Mouse (Mus musculus) lung, embryonic 16.5 days (tissue): ENCODE data around the gene Usf3. TPM values are rescaled to one million over a fixed set of nuclear protein-coding genes. Genes with fewer than 3 reads are reported as not detected.

Source experiments
- ATAC-seq: fragments of 200-750 bp; cut with Nextera tagmentation; 2 replicates; pipeline ENCODE4 v1.8.0; 2017; ENCODE audit warnings: low read depth, mild to moderate bottlenecking, moderate library complexity
- H3K27ac ChIP-seq: fragments of 300-500 bp; sonication (generic); 2 replicates; pipeline ENCODE4 v1.5.1; 2014; ENCODE audit warnings: mild to moderate bottlenecking, control low read depth, low read length
- H3K27me3 ChIP-seq: fragments of 300-500 bp; sonication (generic); 2 replicates; pipeline ENCODE4 v1.6.1; 2014; ENCODE audit warnings: low read depth, low read length, mixed read lengths; ENCODE audit not compliant: control insufficient read depth, insufficient read depth
- H3K36me3 ChIP-seq: fragments of 300-500 bp; sonication (generic); 2 replicates; pipeline ENCODE4 v1.6.1; 2014; ENCODE audit warnings: low read length; ENCODE audit not compliant: control insufficient read depth, insufficient read depth
- H3K4me1 ChIP-seq: fragments of 300-500 bp; sonication (generic); replicated peaks from 2 replicates; pipeline ENCODE4 v1.6.1; 2014; ENCODE audit warnings: low read length, mixed read lengths; ENCODE audit not compliant: control insufficient read depth, insufficient read depth
- H3K4me2 ChIP-seq: fragments of 300-500 bp; sonication (generic); 2 replicates; pipeline ENCODE4 v1.6.1; 2014; ENCODE audit warnings: low read depth, low read length, control low read depth
- H3K4me3 ChIP-seq: fragments of 300-500 bp; sonication (generic); 2 replicates; pipeline ENCODE4 v1.5.1; 2014; ENCODE audit warnings: mild to moderate bottlenecking, low read length, control low read depth
- H3K9ac ChIP-seq: fragments of 300-500 bp; sonication (generic); 2 replicates; pipeline ENCODE4 v1.6.1; 2014; ENCODE audit warnings: low read length, control low read depth
- H3K9me3 ChIP-seq: fragments of 300-500 bp; sonication (generic); 2 replicates; pipeline ENCODE4 v1.6.1; 2016; ENCODE audit warnings: low read length; ENCODE audit not compliant: control insufficient read depth
- WGBS: fragments of 180-500 bp; shearing (Covaris S2); extraction: QIAGEN DNeasy Blood & Tissue Kit; methylation state at CpG from one replicate; pipeline ENCODE4 v1.1.7; 2014; 5-methylcytosine and 5-hydroxymethylcytosine counted together
- polyA plus RNA-seq: library from polyadenylated mRNA; unstranded; fragments of >200 nt; fragmentation: Nextera tagmentation; extraction: Ambion mirVana; gene quantifications from 2 replicates; pipeline ENCODE4 v1.2.1, GENCODE M21; 2015

The Usf3 gene
- polyA plus RNA-seq = 2.8 and 3.2 TPM in 2 replicates

- under 1% methylated on average over 35 of the region's 77 CpGs for WGBS
- Histone ChIP-seq H3K36me3 (no peaks in the 10 kb centered on the region), H3K4me3 (peak within 1 kb of the TSS; percentile 68), H3K9me3 (no peaks in the 10 kb centered on the region), H3K27me3 (no peaks in the 10 kb centered on the region), H3K9ac (peak within 1 kb of the TSS; percentile 95), H3K27ac (peak within 1 kb of the TSS; percentile 97), H3K4me1 (peaks cover 15% of the 10 kb centered on the region), H3K4me2 (peak within 1 kb of the TSS; percentile 70)
- peak; percentile 72 for ATAC-seq
These were observed at the start of gene Usf3 for GRCm38 (mm10) chr16:44173155-44173941. Usf3 (plus strand) TSS chr16:44173246.

DNA sequence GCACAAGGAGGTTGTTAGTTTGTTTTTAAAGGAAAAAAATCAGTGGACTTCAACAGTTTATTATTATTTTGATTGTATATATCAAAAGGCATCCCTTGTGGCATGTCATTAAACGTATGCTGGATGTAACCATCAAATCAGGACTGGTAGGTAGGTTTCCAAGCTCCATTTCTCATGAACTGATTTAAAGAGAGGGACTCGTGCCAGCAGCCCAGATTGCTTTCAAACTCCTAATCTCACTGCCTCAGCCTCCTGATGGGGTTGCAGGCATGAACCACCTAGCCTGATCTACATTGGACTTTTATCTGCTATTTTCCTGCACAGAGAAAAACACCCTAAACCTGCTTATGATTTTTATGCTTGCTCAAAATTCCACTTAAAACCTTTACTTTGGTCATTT lies 49.3 kb upstream of the Usf3 start:
- Histone ChIP-seq H3K9me3 (no peaks in the 10 kb centered on the region), H3K27ac (no peak overlapping the region), H3K36me3 (no peaks in the 10 kb centered on the region), H3K4me3 (no peak overlapping the region), H3K27me3 (no peaks in the 10 kb centered on the region), H3K9ac (no peak overlapping the region), H3K4me1 (no peaks in the 10 kb centered on the region; the same call in 1 of the 2 replicates), H3K4me2 (no peak overlapping the region)
- no peak for ATAC-seq
- 73% methylated on average over 2 of the region's 2 CpGs for WGBS

GRCm38 (mm10) chr16:44124713-44125112 lies 48.3 kb upstream of the Usf3 start:
- H3K4me1 ChIP-seq = no peaks in the 10 kb centered on the region; the same call in 1 of the 2 replicates
- no peaks in the 10 kb centered on the region for H3K36me3 ChIP-seq
- H3K9me3 ChIP-seq = no peaks in the 10 kb centered on the region
- no peak for ATAC-seq
- H3K27me3 ChIP-seq = no peaks in the 10 kb centered on the region
- H3K4me2 ChIP-seq = no peak overlapping the region
- H3K27ac ChIP-seq = no peak overlapping the region
- H3K9ac ChIP-seq = no peak overlapping the region
- WGBS = 87% methylated on average over 1 of the region's 1 CpGs
- H3K4me3 ChIP-seq = no peak overlapping the region

- no peaks in the 10 kb centered on the region; the same call in 1 of the 2 replicates for H3K4me1 ChIP-seq
- no peak for ATAC-seq
- no peak overlapping the region for H3K27ac ChIP-seq
- H3K36me3 ChIP-seq = no peaks in the 10 kb centered on the region
- no peak overlapping the region for H3K4me3 ChIP-seq
- WGBS = 76% methylated on average over 2 of the region's 2 CpGs
- H3K9me3 ChIP-seq = no peaks in the 10 kb centered on the region
- H3K27me3 ChIP-seq = no peaks in the 10 kb centered on the region
- no peak overlapping the region for H3K9ac ChIP-seq
- no peak overlapping the region for H3K4me2 ChIP-seq
These were observed 47.6 kb upstream of the Usf3 start for GRCm38 (mm10) chr16:44125436-44125835.

DNA sequence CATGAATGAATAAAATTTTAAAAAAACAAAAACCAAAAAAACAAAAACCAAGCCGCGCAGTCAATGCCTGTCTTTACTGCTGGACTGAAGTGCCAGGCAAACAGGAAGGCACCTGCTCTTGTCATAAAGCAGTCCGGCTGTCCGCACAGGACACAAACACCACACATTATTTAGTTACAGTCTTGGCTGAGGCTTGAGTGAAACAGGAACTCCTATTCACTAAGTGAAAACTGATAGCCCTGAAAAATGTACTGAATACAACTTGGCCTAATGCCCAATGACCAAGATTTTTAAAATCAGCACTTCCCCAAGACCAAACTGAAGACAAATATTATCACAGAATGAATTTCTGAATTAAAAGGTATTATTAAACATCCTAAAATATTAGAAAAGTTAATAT lies 46.6 kb upstream of the Usf3 start:
- 44% methylated on average over 4 of the region's 4 CpGs for WGBS

DNA sequence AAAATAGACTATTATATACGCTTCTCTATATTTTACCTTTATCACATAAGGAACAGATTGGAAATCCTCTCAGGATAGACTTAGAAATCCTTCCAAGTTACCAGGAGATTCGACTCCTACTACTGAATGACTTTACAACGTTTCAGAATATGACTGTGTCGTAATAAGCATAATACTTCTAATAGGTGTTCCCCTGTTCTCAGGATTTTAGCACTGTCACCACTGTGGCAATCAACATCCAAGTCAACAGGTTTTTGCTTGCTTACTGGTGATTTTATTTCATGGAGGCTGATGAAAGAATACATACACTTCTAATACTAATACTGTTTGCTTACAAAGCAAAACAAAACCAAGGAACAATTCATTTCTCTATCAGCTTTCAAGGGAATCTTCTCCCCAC lies 40.7 kb upstream of the Usf3 start:
- H3K4me1 ChIP-seq = peaks cover 3% of the 10 kb centered on the region; the same call in 1 of the 2 replicates
- WGBS = 75% methylated on average over 4 of the region's 4 CpGs
- no peak overlapping the region for H3K9ac ChIP-seq
- no peak overlapping the region for H3K27ac ChIP-seq
- H3K9me3 ChIP-seq = no peaks in the 10 kb centered on the region
- no peak for ATAC-seq
- no peak overlapping the region for H3K4me2 ChIP-seq
- no peaks in the 10 kb centered on the region for H3K27me3 ChIP-seq
- H3K36me3 ChIP-seq = no peaks in the 10 kb centered on the region
- no peak overlapping the region for H3K4me3 ChIP-seq

More for the DNA sequence above, 46.6 kb upstream of the Usf3 start:
- no peaks in the 10 kb centered on the region for H3K9me3 ChIP-seq
- no peak overlapping the region for H3K4me2 ChIP-seq
- no peak overlapping the region for H3K27ac ChIP-seq
- 0 out of 2 replicates have a peak, but pooled peaks have one; percentile 36 for ATAC-seq
- no peak overlapping the region for H3K9ac ChIP-seq
- H3K27me3 ChIP-seq = no peaks in the 10 kb centered on the region
- no peaks in the 10 kb centered on the region for H3K36me3 ChIP-seq
- H3K4me3 ChIP-seq = no peak overlapping the region
- no peaks in the 10 kb centered on the region; the same call in 1 of the 2 replicates for H3K4me1 ChIP-seq

DNA sequence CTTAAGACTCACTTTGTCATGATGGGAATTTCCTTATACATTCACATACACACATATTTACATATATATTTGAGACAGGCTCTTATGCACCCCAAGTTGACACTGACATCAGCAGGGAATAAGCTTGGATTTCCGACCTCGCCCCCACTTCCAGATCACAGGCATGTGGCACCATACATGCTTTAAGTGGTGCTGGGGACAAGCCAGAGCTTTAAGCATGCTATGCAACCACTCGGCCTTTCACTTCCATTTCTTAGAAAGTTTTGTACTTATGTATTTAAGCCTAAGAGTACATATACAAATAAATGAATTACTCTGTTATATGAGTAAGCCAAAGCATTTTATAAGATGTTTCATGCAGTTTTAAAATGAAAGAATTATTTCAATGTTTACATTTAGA lies 39.9 kb upstream of the Usf3 start:
- H3K4me3 ChIP-seq = no peak overlapping the region
- no peaks in the 10 kb centered on the region for H3K36me3 ChIP-seq
- peak; percentile 36; the same call in 1 of the 2 replicates for ATAC-seq
- WGBS = 54% methylated on average over 3 of the region's 3 CpGs
- no peaks in the 10 kb centered on the region for H3K27me3 ChIP-seq
- no peak overlapping the region for H3K9ac ChIP-seq
- no peak overlapping the region for H3K4me2 ChIP-seq
- no peaks in the 10 kb centered on the region for H3K9me3 ChIP-seq
- H3K4me1 ChIP-seq = peaks cover 10% of the 10 kb centered on the region
- H3K27ac ChIP-seq = no peak overlapping the region

DNA sequence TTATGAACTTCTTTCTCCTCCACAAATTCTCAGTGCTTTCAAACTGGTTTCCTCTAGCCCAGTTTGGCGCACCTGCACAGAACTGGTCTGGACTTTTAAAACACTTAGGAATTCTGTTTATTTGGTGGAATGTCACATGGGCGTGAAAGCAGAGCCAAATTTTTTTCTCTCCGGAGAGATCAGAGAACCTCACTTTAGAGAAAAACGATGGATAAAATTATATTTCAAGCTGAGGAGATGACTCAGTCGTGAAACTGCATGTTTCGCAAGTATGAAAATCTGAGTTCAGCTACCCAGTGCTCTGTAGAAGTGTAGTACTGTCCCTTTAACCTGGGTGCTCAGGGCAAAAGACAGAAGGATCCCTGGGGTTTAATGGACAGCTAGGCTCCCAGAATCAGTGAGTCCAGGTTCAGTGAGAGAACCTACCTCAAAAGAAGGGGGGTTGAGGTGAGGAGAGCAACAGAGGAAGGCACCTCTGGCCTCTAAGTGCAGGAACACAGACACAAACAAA lies 36.5 kb upstream of the Usf3 start:
- Histone ChIP-seq H3K4me1 (peaks cover 12% of the 10 kb centered on the region), H3K36me3 (no peaks in the 10 kb centered on the region), H3K27me3 (no peaks in the 10 kb centered on the region), H3K27ac (no peak overlapping the region), H3K9me3 (no peaks in the 10 kb centered on the region), H3K4me3 (no peak overlapping the region), H3K9ac (no peak overlapping the region), H3K4me2 (no peak overlapping the region)
- WGBS = 66% methylated on average over 6 of the region's 6 CpGs
- no peak for ATAC-seq

DNA sequence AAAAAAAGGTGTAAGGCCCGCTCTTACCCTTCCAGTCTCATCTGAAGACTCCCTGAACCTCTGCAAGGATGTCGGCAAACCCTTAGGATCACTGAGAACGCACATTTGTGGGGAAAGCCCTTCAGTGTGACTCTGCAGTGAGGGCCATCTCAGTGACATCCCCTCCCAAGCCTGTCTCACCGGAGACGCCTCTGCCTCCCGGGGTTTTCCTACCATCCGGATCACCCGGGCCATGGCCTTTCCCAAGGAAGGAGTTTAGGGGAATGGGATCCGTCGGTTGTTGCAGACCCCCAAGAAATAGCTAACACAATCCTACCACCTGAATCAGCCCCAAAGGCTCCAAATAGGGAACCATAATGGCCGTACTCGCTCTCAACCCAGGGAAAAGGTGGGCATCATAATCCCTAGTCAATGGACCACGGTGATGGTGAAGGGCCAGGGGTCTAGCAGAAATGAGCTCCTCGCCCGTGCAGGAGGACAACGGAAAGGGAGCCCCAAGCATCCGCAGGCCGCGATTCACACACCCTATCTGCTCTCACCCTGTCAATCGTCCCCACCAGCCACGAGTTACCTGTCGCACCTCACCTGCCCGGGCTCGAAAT lies 34.6 kb upstream of the Usf3 start:
- H3K4me2 ChIP-seq = peak overlapping the region; percentile 92
- no peaks in the 10 kb centered on the region for H3K9me3 ChIP-seq
- H3K27ac ChIP-seq = peak overlapping the region; percentile 100
- peak overlapping the region; percentile 96 for H3K9ac ChIP-seq
- WGBS = under 1% methylated on average over 24 of the region's 24 CpGs
- no peaks in the 10 kb centered on the region for H3K36me3 ChIP-seq
- no peaks in the 10 kb centered on the region for H3K27me3 ChIP-seq
- peaks cover 14% of the 10 kb centered on the region for H3K4me1 ChIP-seq
- no peak for ATAC-seq
- H3K4me3 ChIP-seq = peak overlapping the region; percentile 98
